Mouse (Mus musculus) midbrain, embryonic 12.5 days (tissue): ENCODE measurements around the gene AC140267.1. TPM values are rescaled to one million over a fixed set of nuclear protein-coding genes. Genes with fewer than 3 reads are reported as not detected.

ENCODE experiments used
- ATAC-seq: fragments of 200-750 bp; cut with Nextera tagmentation; 2 replicates; pipeline ENCODE4 v1.8.0; 2017; ENCODE audit warnings: low read depth, moderate TSS enrichment, moderate library complexity; ENCODE audit not compliant: low FRiP score
- H3K27ac ChIP-seq: fragments of 300-500 bp; sonication (generic); replicated peaks from 2 replicates; pipeline ENCODE4 v1.5.1; 2016; ENCODE audit warnings: mild to moderate bottlenecking
- H3K27me3 ChIP-seq: fragments of 300-500 bp; sonication (generic); 2 replicates; pipeline ENCODE4 v1.6.1; 2016; ENCODE audit warnings: mild to moderate bottlenecking
- H3K36me3 ChIP-seq: fragments of 300-500 bp; sonication (generic); 2 replicates; pipeline ENCODE4 v1.6.1; 2016
- H3K4me1 ChIP-seq: fragments of 300-500 bp; sonication (generic); 2 replicates; pipeline ENCODE4 v1.6.1; 2016
- H3K4me2 ChIP-seq: fragments of 300-500 bp; sonication (generic); replicated peaks from 2 replicates; pipeline ENCODE4 v1.6.1; 2016; ENCODE audit warnings: mild to moderate bottlenecking, moderate library complexity
- H3K4me3 ChIP-seq: fragments of 300-500 bp; sonication (generic); 2 replicates; pipeline ENCODE4 v1.5.1; 2016; ENCODE audit warnings: mild to moderate bottlenecking
- H3K9ac ChIP-seq: fragments of 300-500 bp; sonication (generic); replicated peaks from 2 replicates; pipeline ENCODE4 v1.6.1; 2016; ENCODE audit warnings: mild to moderate bottlenecking, moderate library complexity
- H3K9me3 ChIP-seq: fragments of 300-500 bp; sonication (generic); 2 replicates; pipeline ENCODE4 v1.6.1; 2016; ENCODE audit warnings: mild to moderate bottlenecking
- WGBS: fragments of 180-500 bp; shearing (Covaris S2); methylation state at CpG from one replicate; pipeline ENCODE4 v1.1.7; 2016; 5-methylcytosine and 5-hydroxymethylcytosine counted together
- polyA plus RNA-seq: library from polyadenylated mRNA; unstranded; fragments of >200 nt; fragmentation: Nextera tagmentation; extraction: Ambion mirVana; gene quantifications from 2 replicates; pipeline ENCODE4 v1.2.1, GENCODE M21; 2016

Gene AC140267.1
- polyA plus RNA-seq, 1 experiment from 2014 or later = 4.1 TPM

- H3K9me3 ChIP-seq = no peaks in the 10 kb centered on the region
- peaks cover 36% of the 10 kb centered on the region for H3K4me1 ChIP-seq
- peak overlapping the region; percentile 100 for H3K9ac ChIP-seq
- no peak for ATAC-seq
- H3K27ac ChIP-seq = peak overlapping the region; percentile 98
- peak overlapping the region; percentile 99 for H3K4me3 ChIP-seq
- H3K4me2 ChIP-seq = peak overlapping the region; percentile 96
- H3K27me3 ChIP-seq = no peaks in the 10 kb centered on the region
- H3K36me3 ChIP-seq = peaks cover 52% of the 10 kb centered on the region
- WGBS = 65% methylated on average over 12 of the region's 12 CpGs
Measured at GRCm38 (mm10) chr15:80256656-80257601, 21.3 kb downstream of the AC140267.1 start.

- Histone ChIP-seq H3K27me3 (no peaks in the 10 kb centered on the region), H3K4me3 (peak overlapping the region; percentile 99; the same call in 1 of the 2 replicates), H3K4me1 (peaks cover 36% of the 10 kb centered on the region), H3K9me3 (no peaks in the 10 kb centered on the region), H3K9ac (no peak overlapping the region; the same call in 1 of the 2 replicates), H3K36me3 (peaks cover 47% of the 10 kb centered on the region), H3K4me2 (peak overlapping the region; percentile 96; the same call in 1 of the 2 replicates), H3K27ac (peak overlapping the region; percentile 98; the same call in 1 of the 2 replicates)
- WGBS = 28% methylated on average over 4 of the region's 4 CpGs
- ATAC-seq = no peak
Measured at GRCm38 (mm10) chr15:80257602-80258239, 22.1 kb downstream of the AC140267.1 start.

GRCm38 (mm10) chr15:80258240-80259170 is 22.9 kb downstream of the AC140267.1 start:
- H3K4me2 ChIP-seq = no peak overlapping the region; the same call in 1 of the 2 replicates
- H3K4me1 ChIP-seq = peaks cover 41% of the 10 kb centered on the region
- peaks cover 47% of the 10 kb centered on the region for H3K36me3 ChIP-seq
- ATAC-seq = no peak
- H3K27me3 ChIP-seq = no peaks in the 10 kb centered on the region
- no peaks in the 10 kb centered on the region for H3K9me3 ChIP-seq
- WGBS = 71% methylated on average over 11 of the region's 11 CpGs
- H3K27ac ChIP-seq = peak overlapping the region; percentile 61
- peak overlapping the region; percentile 99; the same call in 1 of the 2 replicates for H3K4me3 ChIP-seq
- no peak overlapping the region for H3K9ac ChIP-seq

GRCm38 (mm10) chr15:80259406-80260045 is 23.9 kb downstream of the AC140267.1 start:
- Histone ChIP-seq H3K4me2 (no peak overlapping the region), H3K36me3 (peaks cover 47% of the 10 kb centered on the region), H3K27ac (peak overlapping the region; percentile 16; the same call in 1 of the 2 replicates), H3K27me3 (no peaks in the 10 kb centered on the region), H3K9me3 (no peaks in the 10 kb centered on the region), H3K4me1 (peaks cover 33% of the 10 kb centered on the region), H3K4me3 (no peak overlapping the region), H3K9ac (no peak overlapping the region)
- WGBS = 77% methylated on average over 8 of the region's 8 CpGs
- no peak for ATAC-seq

GRCm38 (mm10) chr15:80260677-80261076 is 25.0 kb downstream of the AC140267.1 start:
- no peak overlapping the region; the same call in 1 of the 2 replicates for H3K27ac ChIP-seq
- H3K4me1 ChIP-seq = peaks cover 34% of the 10 kb centered on the region
- H3K9ac ChIP-seq = no peak overlapping the region
- WGBS = 16% methylated on average over 3 of the region's 3 CpGs
- H3K9me3 ChIP-seq = no peaks in the 10 kb centered on the region
- peaks cover 47% of the 10 kb centered on the region for H3K36me3 ChIP-seq
- no peak for ATAC-seq
- no peaks in the 10 kb centered on the region for H3K27me3 ChIP-seq
- no peak overlapping the region for H3K4me2 ChIP-seq
- H3K4me3 ChIP-seq = no peak overlapping the region

- ATAC-seq = no peak
- H3K36me3 ChIP-seq = peaks cover 47% of the 10 kb centered on the region
- H3K9ac ChIP-seq = no peak overlapping the region
- H3K9me3 ChIP-seq = no peaks in the 10 kb centered on the region
- no peaks in the 10 kb centered on the region for H3K27me3 ChIP-seq
- 83% methylated on average over 7 of the region's 7 CpGs for WGBS
- no peak overlapping the region; the same call in 1 of the 2 replicates for H3K27ac ChIP-seq
- peaks cover 34% of the 10 kb centered on the region for H3K4me1 ChIP-seq
- no peak overlapping the region for H3K4me2 ChIP-seq
- H3K4me3 ChIP-seq = no peak overlapping the region
Measured at GRCm38 (mm10) chr15:80261100-80261499, 25.5 kb downstream of the AC140267.1 start.

- ATAC-seq = peak; percentile 87
- H3K4me3 ChIP-seq = peak within 1 kb of the TSS; percentile 81
- H3K27me3 ChIP-seq = no peaks in the 10 kb centered on the region
- H3K4me2 ChIP-seq = peak within 1 kb of the TSS; percentile 88
- H3K9me3 ChIP-seq = no peaks in the 10 kb centered on the region
- peaks cover 20% of the 10 kb centered on the region for H3K36me3 ChIP-seq
- H3K4me1 ChIP-seq = peaks cover 12% of the 10 kb centered on the region
- WGBS = 2% methylated on average over 66 of the region's 66 CpGs
- peak within 1 kb of the TSS; percentile 56; the same call in 1 of the 2 replicates for H3K27ac ChIP-seq
- peak within 1 kb of the TSS; percentile 75 for H3K9ac ChIP-seq
Measured at GRCm38 (mm10) chr15:80263610-80264575, 28.3 kb downstream of the AC140267.1 start, which contains the start of gene Rps19bp1. TSS of gene Rps19bp1 (minus strand) at chr15:80264315.

GRCm38 (mm10) chr15:80266281-80266680 is 30.6 kb downstream of the AC140267.1 start:
- H3K4me1 ChIP-seq = peaks cover 12% of the 10 kb centered on the region
- no peaks in the 10 kb centered on the region for H3K9me3 ChIP-seq
- no peak overlapping the region for H3K4me2 ChIP-seq
- no peaks in the 10 kb centered on the region for H3K27me3 ChIP-seq
- ATAC-seq = no peak; the same call in 1 of the 2 replicates
- WGBS = 0% methylated on average over 2 of the region's 2 CpGs
- no peak overlapping the region; the same call in 1 of the 2 replicates for H3K9ac ChIP-seq
- H3K27ac ChIP-seq = no peak overlapping the region
- no peaks in the 10 kb centered on the region for H3K36me3 ChIP-seq
- H3K4me3 ChIP-seq = no peak overlapping the region

- Histone ChIP-seq H3K4me3 (no peak overlapping the region), H3K27me3 (peaks cover 20% of the 10 kb centered on the region), H3K4me2 (no peak overlapping the region), H3K36me3 (no peaks in the 10 kb centered on the region), H3K9me3 (no peaks in the 10 kb centered on the region), H3K9ac (no peak overlapping the region), H3K4me1 (peaks cover 5% of the 10 kb centered on the region; the same call in 1 of the 2 replicates), H3K27ac (no peak overlapping the region)
- WGBS = 55% methylated on average over 3 of the region's 3 CpGs
- ATAC-seq = no peak
Measured at GRCm38 (mm10) chr15:80271858-80272396, 36.3 kb downstream of the AC140267.1 start.

GRCm38 (mm10) chr15:80277107-80277506 is 41.5 kb downstream of the AC140267.1 start:
- WGBS = 45% methylated on average over 9 of the region's 9 CpGs
- Histone ChIP-seq H3K27ac (no peak overlapping the region), H3K4me3 (no peak overlapping the region), H3K9me3 (no peaks in the 10 kb centered on the region), H3K27me3 (peaks cover 35% of the 10 kb centered on the region), H3K4me1 (peaks cover 8% of the 10 kb centered on the region), H3K9ac (no peak overlapping the region), H3K36me3 (no peaks in the 10 kb centered on the region), H3K4me2 (no peak overlapping the region)
- ATAC-seq = no peak
